Mouse (Mus musculus) right cerebral cortex, postnatal 25 days (tissue): ENCODE results near the gene 2010109A12Rik.
A peak's percentile ranks its signal among the peaks of the same experiment; 100 is the strongest.

ENCODE experiments used
- DNase-seq: peaks from one replicate; pipeline ENCODE4 v3.0.0; 2022

The 2010109A12Rik gene

DNA sequence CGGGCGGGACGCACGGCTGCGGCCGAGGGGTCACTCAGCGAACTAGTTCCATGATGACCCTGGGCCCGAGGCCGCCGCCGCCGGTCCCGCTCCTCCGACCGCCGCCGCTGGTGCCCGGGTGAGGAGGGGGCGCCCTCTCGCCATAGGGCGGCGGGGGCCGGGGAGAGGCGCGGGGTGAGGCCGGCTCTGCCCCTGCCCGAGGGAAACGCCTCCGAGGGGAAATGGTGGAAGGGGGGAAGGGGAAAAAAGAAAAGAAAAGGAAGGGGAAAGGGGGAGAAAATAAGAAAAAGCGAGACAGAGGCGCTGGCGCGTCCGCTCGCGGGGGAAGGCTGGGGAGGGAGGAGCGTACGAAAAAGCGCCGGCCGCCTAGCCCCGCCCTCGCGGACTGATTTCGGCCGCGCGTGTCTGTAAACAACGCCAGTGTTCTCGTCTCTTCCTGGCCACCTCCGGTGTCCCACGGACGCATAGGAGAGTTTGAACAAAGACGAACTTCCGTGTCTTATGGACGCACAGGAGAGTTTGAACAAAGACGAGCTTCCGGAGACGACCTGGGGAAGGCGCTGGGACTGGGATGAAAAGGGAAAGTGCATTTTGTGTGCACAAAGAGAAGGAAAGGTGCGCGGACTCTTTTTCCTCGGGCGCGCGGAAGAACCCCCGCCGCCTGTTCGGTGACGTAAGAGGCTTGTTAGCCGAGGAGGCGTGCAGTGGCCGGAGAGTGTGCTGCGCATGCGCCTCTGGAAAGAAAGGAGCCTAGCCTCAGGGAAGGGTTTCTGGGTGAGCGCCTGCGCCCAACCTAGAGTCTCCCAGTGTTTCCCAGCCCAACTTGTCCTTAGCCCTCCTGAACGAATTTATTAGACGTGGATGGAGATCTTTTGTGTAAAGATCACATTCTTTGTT, at the start of gene 2010109A12Rik, which contains the start of gene Ccni:
Gene 2010109A12Rik, plus strand, starts transcription at position 410 of the 897 bp plus-strand sequence.
Gene Ccni, minus strand, starts transcription at position 387 of the 897 bp plus-strand sequence.
- peak; percentile 95 for DNase-seq

DNA sequence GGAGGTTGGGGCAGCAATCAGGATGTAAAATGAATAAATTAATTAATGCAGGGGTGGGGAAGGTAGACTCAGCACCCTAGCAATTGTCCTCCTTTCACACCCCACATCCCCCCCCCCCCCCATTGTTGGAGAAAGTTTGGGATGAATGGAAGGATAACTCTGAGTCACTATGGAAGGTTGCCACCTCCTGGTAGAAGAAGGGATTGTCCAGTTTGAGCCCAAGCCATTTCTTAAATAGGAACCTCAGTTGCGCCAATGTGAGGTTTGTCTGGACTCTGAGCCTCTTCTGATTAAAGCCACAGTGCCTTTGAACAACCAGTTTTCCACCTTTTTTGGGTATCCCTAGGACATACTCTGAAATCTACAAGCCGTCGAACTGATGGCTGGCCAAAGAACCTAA, 42.8 kb upstream of the 2010109A12Rik start:
- DNase-seq: no peak

- DNase-seq: no peak
Measured at GRCm38 (mm10) chr5:93167919-93168516, 38.3 kb upstream of the 2010109A12Rik start.

DNA sequence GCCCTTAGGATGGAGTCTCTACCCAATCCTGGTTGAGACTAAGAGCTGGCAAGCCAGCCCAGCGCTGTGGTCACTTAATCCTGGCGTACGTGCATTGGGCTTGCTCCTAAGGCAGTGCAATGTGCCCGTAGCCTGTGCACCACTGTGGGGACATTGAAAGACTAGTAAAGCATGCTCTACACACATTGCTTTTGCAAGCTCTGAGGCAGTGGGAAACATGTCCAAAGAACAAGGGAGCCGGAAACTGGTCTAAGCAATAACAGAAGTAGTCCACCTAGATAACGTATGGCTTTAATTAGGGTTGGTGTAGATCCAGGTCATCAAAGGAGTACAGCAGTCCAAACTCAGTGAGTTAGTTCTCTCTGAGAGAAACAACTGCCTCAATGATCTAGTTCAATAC, 37.7 kb upstream of the 2010109A12Rik start:
- DNase-seq: no peak

GRCm38 (mm10) chr5:93171420-93171819, 34.9 kb upstream of the 2010109A12Rik start:
- no peak for DNase-seq

GRCm38 (mm10) chr5:93172536-93172935, 33.8 kb upstream of the 2010109A12Rik start:
- no peak for DNase-seq

GRCm38 (mm10) chr5:93174675-93175074, 31.6 kb upstream of the 2010109A12Rik start:
- DNase-seq: no peak

DNA sequence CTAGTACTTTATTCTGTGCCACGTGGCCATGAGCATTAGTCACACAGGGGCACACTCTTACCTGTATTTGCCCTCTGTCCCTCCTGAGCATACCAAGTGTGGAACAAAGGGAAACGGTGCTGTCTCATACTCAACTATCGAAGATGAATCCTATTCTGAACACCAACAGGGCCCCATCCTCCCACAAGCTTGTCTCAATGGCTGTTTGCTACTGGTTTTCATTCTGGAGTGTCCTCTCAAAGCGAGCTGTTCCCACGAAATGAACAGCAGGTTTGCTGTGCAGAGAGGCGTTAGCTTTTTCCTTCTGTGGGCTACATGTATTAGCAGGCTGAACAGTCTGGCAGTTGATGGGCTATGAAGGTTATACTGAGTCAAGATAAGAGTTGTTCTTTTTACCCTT, 27.7 kb upstream of the 2010109A12Rik start:
- DNase-seq: no peak

DNA sequence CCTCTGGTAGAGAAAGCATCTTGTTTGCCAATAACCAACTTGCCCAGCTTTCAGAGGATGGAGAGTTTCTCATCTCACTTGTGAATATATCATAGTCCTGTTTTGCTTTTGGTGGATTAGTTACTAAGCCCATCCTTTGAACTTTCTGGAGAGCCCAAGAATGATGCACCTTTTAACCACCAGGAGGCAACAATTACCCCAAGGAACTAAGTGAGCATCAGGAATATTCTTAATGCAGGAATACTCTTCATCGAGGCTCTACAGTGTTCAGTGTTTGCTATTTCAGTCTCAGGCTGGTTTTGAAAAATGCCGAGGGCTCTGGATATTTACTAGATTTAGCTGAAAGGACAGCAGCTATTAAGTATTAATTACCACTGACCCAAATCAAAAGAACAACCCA, 26.1 kb upstream of the 2010109A12Rik start:
- no peak for DNase-seq

DNA sequence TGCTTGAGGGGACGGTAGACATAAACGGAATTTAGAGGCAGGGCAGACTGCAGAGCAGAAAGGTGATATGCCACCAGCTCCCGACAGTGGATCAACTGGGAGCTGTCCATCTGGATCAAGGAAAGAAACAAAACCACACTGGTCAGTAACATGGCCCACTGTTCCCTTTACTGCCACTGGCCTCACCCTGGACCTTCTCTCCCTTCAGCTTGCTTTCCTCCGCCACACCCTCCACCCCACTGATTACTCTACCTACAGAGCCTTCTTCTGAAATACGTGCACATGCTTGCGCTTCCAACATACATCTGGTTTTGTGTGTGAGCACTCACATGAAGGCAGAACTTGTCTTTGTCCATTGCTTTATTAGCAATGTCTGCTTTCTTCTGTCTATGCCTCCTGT, 23.0 kb upstream of the 2010109A12Rik start:
- no peak for DNase-seq

GRCm38 (mm10) chr5:93184548-93184947, 21.8 kb upstream of the 2010109A12Rik start:
- DNase-seq: no peak

DNA sequence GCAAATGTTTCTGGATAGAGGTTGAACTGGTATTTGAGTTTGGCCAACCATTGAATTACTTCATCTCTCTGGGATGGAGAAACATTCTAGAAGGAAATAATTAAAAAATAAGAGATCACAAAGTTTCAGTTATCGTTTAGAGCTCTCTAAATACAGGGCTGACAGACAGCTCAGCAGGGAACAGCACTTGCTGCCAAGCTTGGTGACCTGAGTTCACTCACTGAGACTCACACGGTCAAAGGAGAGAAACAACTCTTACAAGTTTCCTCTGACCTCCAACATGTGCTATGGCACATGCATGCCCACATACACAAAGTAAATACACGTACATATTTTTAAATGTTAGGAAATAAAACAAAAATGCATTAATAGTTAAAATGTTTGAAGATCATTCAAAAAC, 16.7 kb upstream of the 2010109A12Rik start:
- DNase-seq: no peak

- DNase-seq: no peak
Measured at GRCm38 (mm10) chr5:93190428-93190827, 15.9 kb upstream of the 2010109A12Rik start.

DNA sequence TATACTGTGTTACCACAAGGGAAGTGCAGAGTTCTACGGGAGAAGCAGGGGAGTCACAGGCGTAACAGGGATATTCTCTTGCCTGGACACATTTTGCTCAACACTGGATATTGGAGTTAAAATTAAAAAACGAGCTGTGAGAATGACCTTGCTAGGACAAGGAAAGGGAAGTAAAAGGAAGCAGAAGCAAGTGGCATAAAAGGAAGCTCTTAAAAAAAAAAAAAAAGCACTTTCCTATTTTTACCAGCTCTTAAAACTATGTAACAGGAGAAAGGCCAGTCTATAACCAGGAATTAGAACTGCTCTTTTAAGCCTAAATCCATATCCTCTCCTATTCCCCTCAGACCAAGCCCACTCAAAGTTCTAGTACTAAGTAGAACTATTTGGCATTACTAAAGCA, 8.1 kb upstream of the 2010109A12Rik start:
- DNase-seq: no peak

DNA sequence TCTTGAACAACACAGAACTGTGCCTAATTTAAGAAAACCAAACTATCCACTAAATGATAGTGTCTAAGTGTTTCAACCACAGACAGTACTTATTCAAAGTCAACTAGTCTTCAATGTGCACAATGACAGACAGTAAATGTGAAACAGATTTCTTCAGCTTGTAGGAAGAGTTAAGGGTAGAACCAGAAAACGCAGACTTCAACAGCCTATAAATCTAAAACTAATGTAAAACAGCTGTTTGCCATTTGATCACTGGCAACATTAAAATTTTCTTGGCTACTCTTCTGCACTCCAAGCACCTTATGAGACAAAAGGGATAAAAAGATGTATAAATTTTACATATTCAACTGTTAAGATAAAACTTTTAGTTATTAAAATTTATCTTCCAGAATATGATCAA, 5.1 kb upstream of the 2010109A12Rik start:
- no peak for DNase-seq

DNA sequence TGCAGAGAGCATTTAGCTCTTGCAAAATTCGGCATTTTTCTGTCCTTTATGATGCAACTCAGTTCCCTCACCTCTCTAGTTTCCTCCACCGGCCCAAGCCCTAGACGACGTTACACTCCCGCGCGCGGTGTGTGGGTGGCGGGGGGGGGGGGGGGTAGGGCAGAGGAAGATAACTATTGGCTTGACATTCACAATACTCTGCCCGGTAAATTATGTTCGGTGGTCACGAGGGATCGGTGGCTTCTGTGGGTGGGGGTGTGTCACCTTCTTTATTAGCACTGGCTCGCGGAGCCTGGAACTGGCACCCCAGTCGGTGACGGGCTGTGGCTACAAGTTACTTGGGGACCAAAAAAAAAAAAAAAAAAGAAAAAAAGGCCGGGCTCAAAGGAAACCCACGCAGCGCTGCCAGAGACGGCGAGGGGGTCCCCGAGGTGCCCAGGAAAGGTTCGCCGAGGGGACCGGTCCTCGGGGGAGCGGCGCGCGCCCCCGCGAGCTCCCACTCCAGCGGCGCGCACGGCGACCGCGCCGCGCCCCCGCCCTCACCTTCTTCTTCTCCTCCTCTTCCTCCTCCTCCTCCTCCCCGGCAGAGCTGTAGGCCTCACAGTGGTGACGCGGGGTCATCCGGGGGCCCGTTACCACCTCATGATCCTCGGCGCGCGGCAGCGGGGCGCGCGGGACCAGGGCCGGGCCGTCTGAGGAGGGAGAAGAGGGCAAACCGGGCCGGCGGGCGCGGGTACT, 778 bp upstream of the 2010109A12Rik start:
- peak; percentile 61 for DNase-seq

DNA sequence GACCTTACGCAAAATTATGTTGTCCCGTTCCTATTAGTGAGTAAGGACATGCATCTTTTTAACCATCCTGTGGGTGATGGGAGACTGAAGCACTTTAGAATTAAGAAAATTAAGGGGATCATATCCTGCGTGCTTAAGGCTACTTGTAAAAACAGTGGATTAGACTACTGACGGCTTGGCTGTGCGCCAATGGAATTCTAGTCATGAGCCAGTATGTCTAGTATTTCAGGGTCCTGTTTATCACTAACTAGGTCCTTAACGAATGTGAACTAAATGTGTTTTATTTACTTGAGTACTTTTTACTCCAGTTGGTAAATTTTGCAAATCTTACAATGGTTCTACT, 659 bp downstream of the 2010109A12Rik start:
- DNase-seq: no peak

- DNase-seq: no peak
Measured at GRCm38 (mm10) chr5:93207555-93207954, 1.2 kb downstream of the 2010109A12Rik start.

DNA sequence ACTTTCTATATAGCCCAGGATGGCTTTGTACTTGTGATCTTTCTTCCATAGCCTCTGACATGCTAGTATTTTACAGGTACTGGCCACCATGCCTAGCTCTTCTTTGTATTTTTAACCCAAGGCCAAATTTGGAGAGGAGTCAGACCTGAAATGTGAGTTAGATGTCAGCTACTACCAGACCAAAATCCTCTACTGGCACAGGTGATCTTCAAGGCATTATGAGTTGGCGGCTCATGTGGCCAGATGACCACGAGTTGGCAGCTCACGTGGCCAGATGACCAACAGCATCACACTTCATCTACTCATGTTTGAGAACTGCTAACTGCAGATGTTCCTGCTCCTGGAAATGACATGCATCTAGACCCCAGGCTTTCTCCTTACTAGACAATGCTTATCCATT, 12.1 kb downstream of the 2010109A12Rik start:
- DNase-seq: no peak

DNA sequence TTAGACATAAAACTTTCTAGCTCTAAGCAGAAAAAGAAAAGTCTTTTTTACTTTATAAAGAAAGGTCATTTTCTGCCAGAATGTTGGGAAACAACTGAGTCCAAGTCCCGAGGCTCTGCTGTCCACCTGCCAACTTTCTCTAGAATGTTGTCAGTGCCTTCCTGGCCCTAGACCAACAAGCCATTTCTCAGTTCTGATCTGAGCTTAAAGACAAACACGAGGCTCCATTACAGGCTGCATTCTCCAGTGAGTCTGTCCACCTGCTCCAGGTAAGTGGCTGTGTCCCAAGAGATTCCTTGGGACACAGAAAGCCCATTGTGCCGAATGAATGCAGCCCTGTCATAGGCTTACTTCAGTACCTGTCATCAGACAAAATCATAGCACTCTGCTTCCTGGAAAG, 15.3 kb downstream of the 2010109A12Rik start:
- DNase-seq: no peak

- DNase-seq: no peak
Measured at GRCm38 (mm10) chr5:93224549-93224948, 18.2 kb downstream of the 2010109A12Rik start.

DNA sequence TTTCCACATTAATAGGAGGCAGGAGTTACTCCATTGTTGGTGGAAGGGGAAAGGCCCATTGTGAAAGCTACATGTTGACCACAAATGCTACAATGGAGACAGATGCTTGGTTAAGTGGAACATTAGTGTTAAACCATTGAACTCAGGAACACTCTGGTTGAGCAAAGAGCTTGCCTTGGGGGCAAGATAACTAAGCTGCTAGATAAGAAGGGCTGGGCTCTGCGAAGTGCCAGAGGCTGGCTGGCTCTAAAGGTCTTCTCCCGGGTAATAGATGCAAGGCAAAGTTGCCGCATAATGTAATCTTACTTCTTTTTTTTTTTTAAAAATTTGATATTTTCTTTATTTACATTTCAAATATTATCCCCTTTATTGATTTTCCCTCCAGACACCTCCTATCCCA, 20.8 kb downstream of the 2010109A12Rik start:
- DNase-seq: no peak

DNA sequence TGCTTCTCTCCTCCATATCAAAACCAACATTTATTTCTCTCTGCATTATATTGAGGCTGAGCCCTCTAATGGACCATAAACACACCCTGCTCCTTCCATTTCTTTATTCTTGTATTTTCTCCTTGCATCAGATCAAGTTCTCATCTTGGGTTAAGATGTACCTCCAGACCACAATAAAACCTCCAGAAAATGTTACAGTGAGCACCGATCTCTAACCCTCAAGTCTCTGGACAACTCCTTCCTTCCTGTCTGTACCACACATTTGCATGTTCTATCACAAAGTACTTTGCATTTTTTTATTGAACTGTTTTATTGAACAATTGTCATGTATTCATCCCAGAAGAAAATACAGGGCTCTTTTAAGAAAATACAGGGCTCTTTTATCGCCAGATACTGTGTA, 23.2 kb downstream of the 2010109A12Rik start:
- DNase-seq: no peak

GRCm38 (mm10) chr5:93231721-93232120, 25.4 kb downstream of the 2010109A12Rik start:
- no peak for DNase-seq
